Mouse (Mus musculus): ENCODE data around the gene 4930544D05Rik. TPM values are rescaled to one million over a fixed set of nuclear protein-coding genes. Genes with fewer than 3 reads are reported as not detected.

4930544D05Rik gene
- polyA plus RNA-seq, 1 experiment from 2014 or later = not detected

- H3K4me3 ChIP-seq = peak overlapping the region; percentile 74
- H3K4me2 ChIP-seq = peak overlapping the region; percentile 96
- H3K9me3 ChIP-seq (replicated peaks) = no peaks in the 10 kb centered on the region
- peaks cover 64% of the 10 kb centered on the region for H3K4me1 ChIP-seq
- 21% methylated on average over 3 of the region's 3 CpGs for WGBS (ENCODE audit: insufficient replicate concordance)
- H3K36me3 ChIP-seq = peaks cover 56% of the 10 kb centered on the region
- no peak for ATAC-seq
- peak overlapping the region; percentile 99 for H3K27ac ChIP-seq
- no peaks in the 10 kb centered on the region for H3K27me3 ChIP-seq (replicated peaks)
- H3K9ac ChIP-seq = peak overlapping the region; percentile 87
Measured at GRCm38 (mm10) chr11:70646259-70646555, 30.6 kb downstream of the 4930544D05Rik start.

DNA sequence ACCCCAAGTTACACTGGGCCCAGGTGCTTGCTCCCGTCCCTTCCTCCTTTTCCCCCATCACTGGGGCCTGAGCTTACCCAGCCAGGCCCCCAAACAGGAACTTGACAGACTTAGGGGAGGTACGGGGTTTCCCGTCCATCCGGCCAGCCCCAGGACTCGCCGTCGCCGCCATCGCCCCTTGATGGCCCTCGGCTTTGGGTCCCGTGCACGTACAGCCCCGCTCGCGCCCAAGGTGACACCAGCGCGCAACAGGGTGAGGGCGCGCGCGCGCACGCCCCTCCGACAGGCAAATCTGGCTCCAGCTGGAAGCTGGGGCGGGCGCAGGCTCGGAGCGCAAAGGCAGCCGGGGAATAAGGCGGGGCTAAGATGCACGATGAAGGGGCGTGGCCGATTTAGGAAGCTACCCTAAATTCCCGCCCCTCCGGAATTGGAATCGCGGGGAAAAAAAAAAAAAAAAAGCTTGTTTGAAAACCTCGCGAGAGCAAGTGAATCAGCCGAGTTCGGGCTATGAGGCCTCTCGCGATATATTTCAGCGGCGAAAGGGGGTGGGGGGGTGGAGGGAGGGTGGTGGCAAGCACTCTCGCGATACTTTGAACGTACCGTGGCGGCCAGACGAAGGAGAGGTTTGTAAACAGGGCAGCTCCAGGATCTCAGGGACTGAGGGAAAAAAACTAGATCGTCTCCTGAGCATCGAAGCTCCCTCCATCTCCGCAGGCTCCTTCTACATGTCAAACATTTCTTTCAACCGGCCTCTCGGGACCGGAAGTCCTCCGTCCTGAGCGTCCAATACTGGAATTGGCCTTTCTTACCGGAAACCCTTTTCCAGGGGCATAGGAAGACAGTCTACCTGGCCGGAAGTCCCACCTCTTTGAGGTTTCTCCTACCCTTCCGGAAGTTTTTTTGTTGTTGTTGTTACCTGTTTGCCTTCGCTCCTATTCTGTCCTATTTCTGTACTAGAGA lies 31.3 kb downstream of the 4930544D05Rik start, which contains the start of the genes Rnf167 and Slc25a11:
Rnf167 (plus strand) TSS at position 545 of the 960 bp plus-strand sequence.
Slc25a11 (minus strand) TSS at position 789 of the 960 bp plus-strand sequence.
- H3K9ac ChIP-seq = peak within 1 kb of the TSS; percentile 88
- peak within 1 kb of the TSS; percentile 74 for H3K4me3 ChIP-seq
- peaks cover 67% of the 10 kb centered on the region for H3K4me1 ChIP-seq
- H3K27me3 ChIP-seq (replicated peaks) = no peaks in the 10 kb centered on the region
- no peaks in the 10 kb centered on the region for H3K9me3 ChIP-seq (replicated peaks)
- peak within 1 kb of the TSS; percentile 96 for H3K4me2 ChIP-seq
- H3K36me3 ChIP-seq = peaks cover 64% of the 10 kb centered on the region
- peak; percentile 81 for ATAC-seq
- under 1% methylated on average over 63 of the region's 63 CpGs for WGBS (ENCODE audit: insufficient replicate concordance)
- H3K27ac ChIP-seq = peak within 1 kb of the TSS; percentile 99

- Histone ChIP-seq H3K9me3 (replicated peaks) (no peaks in the 10 kb centered on the region), H3K4me1 (peaks cover 76% of the 10 kb centered on the region), H3K4me2 (peak overlapping the region; percentile 93), H3K27ac (peak overlapping the region; percentile 99), H3K4me3 (peak overlapping the region; percentile 74), H3K9ac (peak overlapping the region; percentile 88), H3K36me3 (peaks cover 71% of the 10 kb centered on the region), H3K27me3 (replicated peaks) (no peaks in the 10 kb centered on the region)
- ATAC-seq = peak; percentile 40
- 2% methylated on average over 28 of the region's 28 CpGs for WGBS (ENCODE audit: insufficient replicate concordance)
Measured at GRCm38 (mm10) chr11:70647716-70648420, 32.2 kb downstream of the 4930544D05Rik start.

DNA sequence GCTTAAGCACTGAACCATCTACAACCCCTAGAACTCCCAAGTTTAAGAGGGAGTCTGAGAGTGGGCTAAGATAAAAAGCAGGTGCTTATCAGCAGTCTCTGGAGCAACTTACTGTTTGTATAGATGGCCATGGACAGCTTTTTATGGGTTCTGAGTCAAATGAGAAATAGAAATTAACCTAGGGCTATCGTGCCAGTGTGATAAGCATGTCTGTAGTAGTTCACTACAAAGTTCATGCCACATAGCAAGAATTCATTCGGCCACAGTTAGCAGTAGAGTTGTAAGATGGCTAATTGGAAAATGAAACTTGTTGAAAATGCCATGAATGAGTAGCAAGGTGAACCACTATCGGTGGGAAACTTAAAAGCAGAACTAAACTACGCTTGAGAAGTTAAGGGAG lies 32.9 kb downstream of the 4930544D05Rik start:
- Histone ChIP-seq H3K9ac (peak overlapping the region; percentile 88), H3K4me3 (peak overlapping the region; percentile 74), H3K36me3 (peaks cover 67% of the 10 kb centered on the region), H3K4me2 (peak overlapping the region; percentile 93), H3K4me1 (peaks cover 79% of the 10 kb centered on the region), H3K9me3 (replicated peaks) (no peaks in the 10 kb centered on the region), H3K27ac (peak overlapping the region; percentile 99), H3K27me3 (replicated peaks) (no peaks in the 10 kb centered on the region)
- ATAC-seq = peak; percentile 30
- 25% methylated on average over 4 of the region's 4 CpGs for WGBS (ENCODE audit: insufficient replicate concordance)

GRCm38 (mm10) chr11:70649185-70649734 lies 33.6 kb downstream of the 4930544D05Rik start:
- peaks cover 78% of the 10 kb centered on the region for H3K4me1 ChIP-seq
- peak overlapping the region; percentile 74 for H3K4me3 ChIP-seq
- peaks cover 62% of the 10 kb centered on the region for H3K36me3 ChIP-seq
- no peaks in the 10 kb centered on the region for H3K9me3 ChIP-seq (replicated peaks)
- H3K4me2 ChIP-seq = peak overlapping the region; percentile 93
- H3K27ac ChIP-seq = peak overlapping the region; percentile 99
- 75% methylated on average over 8 of the region's 8 CpGs for WGBS (ENCODE audit: insufficient replicate concordance)
- H3K9ac ChIP-seq = peak overlapping the region; percentile 88
- ATAC-seq = no peak
- H3K27me3 ChIP-seq (replicated peaks) = no peaks in the 10 kb centered on the region

GRCm38 (mm10) chr11:70650322-70651175 lies 34.9 kb downstream of the 4930544D05Rik start:
- H3K36me3 ChIP-seq = peaks cover 49% of the 10 kb centered on the region
- peak overlapping the region; percentile 93 for H3K4me2 ChIP-seq
- H3K27ac ChIP-seq = peak overlapping the region; percentile 99
- no peaks in the 10 kb centered on the region for H3K27me3 ChIP-seq (replicated peaks)
- H3K4me3 ChIP-seq = peak overlapping the region; percentile 74
- H3K9ac ChIP-seq = peak overlapping the region; percentile 47
- no peaks in the 10 kb centered on the region for H3K9me3 ChIP-seq (replicated peaks)
- WGBS (ENCODE audit: insufficient replicate concordance) = 40% methylated on average over 12 of the region's 12 CpGs
- no peak for ATAC-seq
- H3K4me1 ChIP-seq = peaks cover 70% of the 10 kb centered on the region

- H3K27me3 ChIP-seq (replicated peaks) = 0 out of 2 replicates have a peak, but pooled peaks cover 3% of the 10 kb centered on the region
- WGBS (ENCODE audit: insufficient replicate concordance) = 41% methylated on average over 2 of the region's 2 CpGs
- no peak for ATAC-seq
- peak overlapping the region; percentile 29 for H3K4me3 ChIP-seq
- peak overlapping the region; percentile 93 for H3K4me2 ChIP-seq
- no peaks in the 10 kb centered on the region for H3K9me3 ChIP-seq (replicated peaks)
- H3K27ac ChIP-seq = peak overlapping the region; percentile 99
- H3K9ac ChIP-seq = 0 out of 2 replicates have a peak overlapping the region, but pooled peaks have one; percentile 47
- H3K36me3 ChIP-seq = peaks cover 47% of the 10 kb centered on the region
- H3K4me1 ChIP-seq = peaks cover 70% of the 10 kb centered on the region
Measured at GRCm38 (mm10) chr11:70651391-70651790, 35.7 kb downstream of the 4930544D05Rik start.

DNA sequence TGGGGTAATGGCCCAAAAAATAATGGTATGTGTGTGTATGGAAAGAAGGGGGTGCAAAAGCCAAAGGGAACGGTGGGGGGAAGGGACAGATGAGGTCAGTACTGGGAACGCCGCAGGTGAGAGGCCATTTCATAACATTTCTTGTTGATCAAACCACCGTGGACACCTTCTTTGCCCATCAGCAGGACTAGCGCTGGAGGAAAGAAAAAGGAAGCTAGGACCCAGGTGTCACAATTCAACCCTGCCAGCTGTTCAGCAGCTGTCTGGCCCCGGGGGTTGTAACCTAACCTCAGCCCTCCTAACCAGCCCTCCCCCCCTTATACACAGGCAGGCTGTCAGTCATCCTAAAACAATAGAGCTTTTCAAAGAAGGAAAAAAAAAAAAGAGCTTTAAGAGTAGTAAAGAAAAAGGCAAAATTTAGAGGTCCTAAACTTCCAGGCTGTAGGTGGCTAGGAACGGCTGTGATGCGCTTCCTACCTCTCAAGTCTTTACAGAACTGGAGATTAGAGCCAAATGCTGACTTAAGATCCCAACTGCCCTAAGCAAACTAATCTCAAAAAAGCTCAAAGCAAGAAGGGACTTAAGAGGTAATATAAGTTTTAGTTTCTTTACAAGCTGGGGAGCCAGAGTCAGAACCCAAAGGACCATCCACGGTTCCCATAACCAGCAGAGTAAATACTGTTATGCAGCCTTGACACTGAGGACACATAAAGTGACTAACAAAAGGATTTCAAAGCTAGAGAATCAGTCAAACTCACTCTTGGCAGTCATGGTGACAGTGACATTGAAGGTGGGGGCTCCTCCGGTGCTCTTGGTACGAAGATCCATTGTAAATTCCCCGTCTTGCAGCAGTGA lies 36.6 kb downstream of the 4930544D05Rik start:
- Histone ChIP-seq H3K27ac (peak overlapping the region; percentile 99), H3K4me1 (peaks cover 76% of the 10 kb centered on the region), H3K4me3 (peak overlapping the region; percentile 99), H3K36me3 (peaks cover 47% of the 10 kb centered on the region), H3K4me2 (peak overlapping the region; percentile 93), H3K27me3 (replicated peaks) (0 out of 2 replicates have a peak, but pooled peaks cover 9% of the 10 kb centered on the region), H3K9me3 (replicated peaks) (no peaks in the 10 kb centered on the region), H3K9ac (peak overlapping the region; percentile 99)
- ATAC-seq = no peak
- 41% methylated on average over 12 of the region's 12 CpGs for WGBS (ENCODE audit: insufficient replicate concordance)

DNA sequence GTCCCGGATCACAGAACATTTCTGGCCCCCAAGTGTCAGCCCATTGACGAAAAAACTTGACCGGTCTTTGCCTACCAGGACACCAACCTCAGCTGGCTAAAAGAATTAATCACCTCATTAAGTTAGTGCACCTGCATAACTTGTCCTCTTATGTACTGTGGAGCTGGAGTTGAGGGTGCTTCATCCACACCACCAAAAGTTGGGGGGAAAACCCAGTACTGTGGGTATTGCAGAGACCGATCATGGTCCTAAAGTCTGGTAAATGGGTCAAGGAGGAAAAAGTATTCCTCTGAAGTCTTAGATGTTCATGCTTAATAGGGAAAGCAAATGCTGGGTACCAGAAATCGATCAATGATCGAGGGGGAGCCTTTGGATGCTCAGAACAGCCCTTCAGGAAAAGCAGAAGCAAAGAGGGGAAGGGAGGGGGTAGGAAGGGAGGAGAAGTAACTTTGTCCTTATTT lies 37.3 kb downstream of the 4930544D05Rik start:
- Histone ChIP-seq H3K4me3 (peak overlapping the region; percentile 99), H3K9ac (peak overlapping the region; percentile 99), H3K36me3 (peaks cover 47% of the 10 kb centered on the region), H3K27ac (peak overlapping the region; percentile 99), H3K27me3 (replicated peaks) (0 out of 2 replicates have a peak, but pooled peaks cover 9% of the 10 kb centered on the region), H3K4me1 (peaks cover 81% of the 10 kb centered on the region), H3K9me3 (replicated peaks) (no peaks in the 10 kb centered on the region), H3K4me2 (peak overlapping the region; percentile 93)
- ATAC-seq = no peak
- WGBS (ENCODE audit: insufficient replicate concordance) = 20% methylated on average over 6 of the region's 6 CpGs

All from liver, embryonic 12.5 days (tissue).